Mouse (Mus musculus): ENCODE measurements at regions not wholly inside any gene's neighbourhood (a gene's known extent, or its start where the extent isn't known, plus 50 kb on each side); places are given as distances from the start of the nearest gene placed in this dataset.

DNA sequence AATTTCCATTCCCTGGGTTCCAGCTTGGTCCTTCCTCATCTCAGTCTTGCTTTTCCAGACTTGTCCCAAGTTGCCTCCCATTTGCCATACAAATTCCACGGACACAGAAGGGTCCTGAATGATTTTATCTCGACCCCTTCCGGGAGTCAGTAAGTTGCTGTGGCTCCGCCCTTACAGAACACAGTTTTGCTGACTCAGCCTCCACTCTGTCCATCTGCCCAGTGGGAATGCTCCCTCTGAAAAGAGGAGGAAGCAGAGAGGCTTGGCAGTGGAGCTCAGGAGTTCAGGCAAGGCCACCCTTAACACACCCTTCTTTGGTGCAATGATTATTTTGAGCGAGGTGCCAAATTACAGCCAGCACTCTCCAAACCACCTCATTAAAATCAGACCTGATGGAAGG is 213.9 kb upstream of the Prok2 start:
- Histone ChIP-seq H3K9me3 (ENCODE audit: low read length) (no peaks in the 10 kb centered on the region), H3K4me1 (ENCODE audit: insufficient read depth) (no peaks in the 10 kb centered on the region), H3K9ac (no peak overlapping the region), H3K27me3 (ENCODE audit: insufficient read depth, low read length) (no peaks in the 10 kb centered on the region), H3K36me3 (ENCODE audit: insufficient read depth) (no peaks in the 10 kb centered on the region), H3K27ac (ENCODE audit: low read depth, low read length) (no peak overlapping the region), H3K4me2 (ENCODE audit: low read depth) (no peak overlapping the region), H3K4me3 (ENCODE audit: low read depth, low read length) (no peak overlapping the region)
- DNase-seq, result no peak
- no peak for ATAC-seq
- TF ChIP-seq CTCF (IDR thresholded peaks at IDR 0.05; ENCODE audit: low read depth), result no peak
- 70% methylated on average over 5 of the region's 5 CpGs for WGBS

DNA sequence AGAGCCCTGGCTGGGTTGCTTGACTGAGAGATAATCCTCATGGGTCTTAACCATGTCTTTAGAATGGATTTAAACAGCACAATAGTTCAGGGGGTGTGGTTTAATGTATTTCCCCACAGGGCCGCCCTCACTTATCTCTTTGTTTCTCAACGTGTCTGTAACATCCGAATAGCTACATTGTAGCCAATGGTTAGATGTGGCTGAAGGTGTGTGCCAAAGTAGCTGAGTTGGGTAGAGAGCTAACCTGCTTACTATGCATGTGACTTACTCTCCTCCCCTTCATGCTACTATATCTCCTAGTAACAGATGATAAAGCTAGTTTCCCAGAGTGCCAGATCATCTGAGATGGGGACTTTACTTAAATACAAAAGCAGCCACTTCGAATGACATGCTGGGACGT is 213.2 kb upstream of the Prok2 start:
- 44% methylated on average over 5 of the region's 5 CpGs for WGBS
- Histone ChIP-seq H3K4me1 (ENCODE audit: insufficient read depth) (no peaks in the 10 kb centered on the region; the same call in 1 of the 2 replicates), H3K9ac (no peak overlapping the region), H3K27me3 (ENCODE audit: insufficient read depth, low read length) (no peaks in the 10 kb centered on the region), H3K36me3 (ENCODE audit: insufficient read depth) (no peaks in the 10 kb centered on the region), H3K4me3 (ENCODE audit: low read depth, low read length) (no peak overlapping the region), H3K4me2 (ENCODE audit: low read depth) (no peak overlapping the region), H3K9me3 (ENCODE audit: low read length) (no peaks in the 10 kb centered on the region), H3K27ac (ENCODE audit: low read depth, low read length) (no peak overlapping the region)
- no peak for TF ChIP-seq CTCF (IDR thresholded peaks at IDR 0.05; ENCODE audit: low read depth)
- ATAC-seq, result no peak
- no peak for DNase-seq

GRCm38 (mm10) chr6:99938949-99939348 is 212.8 kb upstream of the Prok2 start:
- H3K9ac ChIP-seq, result no peak overlapping the region
- H3K9me3 ChIP-seq (ENCODE audit: low read length), result no peaks in the 10 kb centered on the region
- no peak for TF ChIP-seq CTCF (IDR thresholded peaks at IDR 0.05; ENCODE audit: low read depth)
- H3K27ac ChIP-seq (ENCODE audit: low read depth, low read length), result no peak overlapping the region
- no peak overlapping the region for H3K4me2 ChIP-seq (ENCODE audit: low read depth)
- no peak for ATAC-seq
- DNase-seq, result no peak
- H3K27me3 ChIP-seq (ENCODE audit: insufficient read depth, low read length), result no peaks in the 10 kb centered on the region
- H3K36me3 ChIP-seq (ENCODE audit: insufficient read depth), result no peaks in the 10 kb centered on the region
- 51% methylated on average over 7 of the region's 7 CpGs for WGBS
- no peaks in the 10 kb centered on the region; the same call in 1 of the 2 replicates for H3K4me1 ChIP-seq (ENCODE audit: insufficient read depth)
- no peak overlapping the region for H3K4me3 ChIP-seq (ENCODE audit: low read depth, low read length)

DNA sequence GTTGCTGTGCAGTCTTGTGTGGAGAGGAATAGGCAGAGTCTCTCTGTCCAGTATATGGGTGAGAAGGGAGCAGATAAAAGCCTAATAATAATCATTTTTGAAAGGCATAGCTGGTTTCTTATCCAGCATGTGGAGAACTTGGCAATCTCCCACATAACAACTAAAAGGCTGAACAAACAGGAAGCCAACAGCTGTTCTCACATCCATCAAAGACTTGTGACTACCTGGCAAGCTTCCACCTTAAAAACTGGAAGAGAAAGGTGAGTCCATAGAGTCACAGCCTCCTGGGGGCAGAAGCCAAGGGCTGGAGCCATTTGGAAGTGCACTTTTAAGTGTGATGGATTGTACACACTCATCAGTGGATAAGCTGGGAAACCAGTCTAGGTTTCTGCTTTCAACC is 210.5 kb upstream of the Prok2 start:
- H3K27me3 ChIP-seq (ENCODE audit: insufficient read depth, low read length), result no peaks in the 10 kb centered on the region
- no peaks in the 10 kb centered on the region; the same call in 1 of the 2 replicates for H3K4me1 ChIP-seq (ENCODE audit: insufficient read depth)
- H3K4me3 ChIP-seq (ENCODE audit: low read depth, low read length), result no peak overlapping the region
- H3K27ac ChIP-seq (ENCODE audit: low read depth, low read length), result no peak overlapping the region
- H3K9ac ChIP-seq, result no peak overlapping the region
- H3K36me3 ChIP-seq (ENCODE audit: insufficient read depth), result no peaks in the 10 kb centered on the region
- DNase-seq, result no peak
- no peaks in the 10 kb centered on the region for H3K9me3 ChIP-seq (ENCODE audit: low read length)
- no peak for ATAC-seq
- TF ChIP-seq CTCF (IDR thresholded peaks at IDR 0.05; ENCODE audit: low read depth), result no peak
- no peak overlapping the region for H3K4me2 ChIP-seq (ENCODE audit: low read depth)

GRCm38 (mm10) chr6:99935373-99935772 is 209.2 kb upstream of the Prok2 start:
- no peaks in the 10 kb centered on the region; the same call in 1 of the 2 replicates for H3K4me1 ChIP-seq (ENCODE audit: insufficient read depth)
- H3K27ac ChIP-seq (ENCODE audit: low read depth, low read length), result no peak overlapping the region
- TF ChIP-seq CTCF (IDR thresholded peaks at IDR 0.05; ENCODE audit: low read depth), result no peak
- DNase-seq (no peak), ATAC-seq (no peak)
- no peaks in the 10 kb centered on the region for H3K9me3 ChIP-seq (ENCODE audit: low read length)
- H3K4me3 ChIP-seq (ENCODE audit: low read depth, low read length), result no peak overlapping the region
- H3K9ac ChIP-seq, result no peak overlapping the region
- H3K4me2 ChIP-seq (ENCODE audit: low read depth), result no peak overlapping the region
- WGBS, result 80% methylated on average over 4 of the region's 4 CpGs
- H3K27me3 ChIP-seq (ENCODE audit: insufficient read depth, low read length), result no peaks in the 10 kb centered on the region
- H3K36me3 ChIP-seq (ENCODE audit: insufficient read depth), result no peaks in the 10 kb centered on the region

- Histone ChIP-seq H3K27ac (ENCODE audit: low read depth, low read length) (no peak overlapping the region), H3K27me3 (ENCODE audit: insufficient read depth, low read length) (no peaks in the 10 kb centered on the region), H3K9me3 (ENCODE audit: low read length) (no peaks in the 10 kb centered on the region), H3K4me1 (ENCODE audit: insufficient read depth) (no peaks in the 10 kb centered on the region; the same call in 1 of the 2 replicates), H3K9ac (no peak overlapping the region), H3K4me3 (ENCODE audit: low read depth, low read length) (no peak overlapping the region), H3K4me2 (ENCODE audit: low read depth) (no peak overlapping the region), H3K36me3 (ENCODE audit: insufficient read depth) (no peaks in the 10 kb centered on the region)
- ATAC-seq (no peak), DNase-seq (no peak)
- whole genome bisulfite sequencing, result 51% methylated on average over 5 of the region's 5 CpGs
- no peak for TF ChIP-seq CTCF (IDR thresholded peaks at IDR 0.05; ENCODE audit: low read depth)
Measured at GRCm38 (mm10) chr6:99934394-99934793, 208.2 kb upstream of the Prok2 start.

- 82% methylated on average over 5 of the region's 5 CpGs for WGBS
- H3K4me1 ChIP-seq (ENCODE audit: insufficient read depth), result no peaks in the 10 kb centered on the region; the same call in 1 of the 2 replicates
Measured at GRCm38 (mm10) chr6:99933404-99933803, 207.2 kb upstream of the Prok2 start.

GRCm38 (mm10) chr6:99932923-99933322 is 206.7 kb upstream of the Prok2 start:
- H3K27ac ChIP-seq (ENCODE audit: low read depth, low read length), result no peak overlapping the region
- ATAC-seq, result no peak
- H3K27me3 ChIP-seq (ENCODE audit: insufficient read depth, low read length), result no peaks in the 10 kb centered on the region
- no peak overlapping the region for H3K9ac ChIP-seq
- no peak overlapping the region for H3K4me3 ChIP-seq (ENCODE audit: low read depth, low read length)
- H3K4me1 ChIP-seq (ENCODE audit: insufficient read depth), result no peaks in the 10 kb centered on the region; the same call in 1 of the 2 replicates
- no peak for DNase-seq
- no peaks in the 10 kb centered on the region for H3K36me3 ChIP-seq (ENCODE audit: insufficient read depth)
- no peak for TF ChIP-seq CTCF (IDR thresholded peaks at IDR 0.05; ENCODE audit: low read depth)
- no peak overlapping the region for H3K4me2 ChIP-seq (ENCODE audit: low read depth)
- WGBS, result 50% methylated on average over 2 of the region's 2 CpGs
- no peaks in the 10 kb centered on the region for H3K9me3 ChIP-seq (ENCODE audit: low read length)

More at GRCm38 (mm10) chr6:99933404-99933803, 207.2 kb upstream of the Prok2 start:
- DNase-seq (no peak), ATAC-seq (no peak)
- Histone ChIP-seq H3K27me3 (ENCODE audit: insufficient read depth, low read length) (no peaks in the 10 kb centered on the region), H3K4me2 (ENCODE audit: low read depth) (no peak overlapping the region), H3K9ac (no peak overlapping the region), H3K4me3 (ENCODE audit: low read depth, low read length) (no peak overlapping the region), H3K27ac (ENCODE audit: low read depth, low read length) (no peak overlapping the region), H3K36me3 (ENCODE audit: insufficient read depth) (no peaks in the 10 kb centered on the region), H3K9me3 (ENCODE audit: low read length) (no peaks in the 10 kb centered on the region)
- TF ChIP-seq CTCF (IDR thresholded peaks at IDR 0.05; ENCODE audit: low read depth), result no peak
